ENCODE assay signal across 25 mouse cellular contexts in genomic region chr2:62352035-62352434, GRCm38 (mm10). TPM values are rescaled to one million over a fixed set of nuclear protein-coding genes. Genes with fewer than 3 reads are reported as not detected.
DNase-seq lines count a peak whose midpoint lies in the region; ATAC-seq lines count a peak whose summit lies in the region.
"Had no signal": no experiment of that assay in that cellular context is flagged by ENCODE, and none has a peak within 500 bp of the region (broad histone marks: within the 10 kb centered on the region; RNA-seq: fewer than 3 reads in every experiment).

No protein-coding gene starts in this region.

- no peaks in the 10 kb centered on the region for H3K36me3 ChIP-seq in midbrain, embryonic 16.5 days (ENCODE audit: control insufficient read depth, insufficient read depth, low read length)
- H3K36me3 ChIP-seq: embryonic facial prominence, embryonic 13.5 days; forebrain, embryonic 10.5 days; limb, embryonic 13.5 days; lung, embryonic 15.5 days had no signal

- H3K9me3 ChIP-seq in midbrain, embryonic 16.5 days (replicated peaks; ENCODE audit: control insufficient read depth, low read length, poor library complexity, severe bottlenecking) = no peaks in the 10 kb centered on the region
- H3K9me3 ChIP-seq: embryonic facial prominence, embryonic 13.5 days; forebrain, embryonic 10.5 days; limb, embryonic 13.5 days; lung, embryonic 15.5 days had no signal

- H3K27me3 ChIP-seq in midbrain, embryonic 16.5 days (ENCODE audit: control insufficient read depth, insufficient read depth, low read depth, low read length) = no peaks in the 10 kb centered on the region
- H3K27me3 ChIP-seq: embryonic facial prominence, embryonic 13.5 days; limb, embryonic 13.5 days; lung, embryonic 15.5 days had no signal

- no peak overlapping the region for H3K4me2 ChIP-seq in midbrain, embryonic 16.5 days (ENCODE audit: low read length)
- H3K4me2 ChIP-seq: embryonic facial prominence, embryonic 13.5 days; limb, embryonic 13.5 days; liver, embryonic 11.5 days; lung, embryonic 15.5 days; midbrain, embryonic 11.5 days had no signal

- H3K27ac ChIP-seq in midbrain, embryonic 16.5 days (ENCODE audit: low read length) = no peak overlapping the region
- H3K27ac ChIP-seq: embryonic facial prominence, embryonic 13.5 days; forebrain, embryonic 10.5 days; limb, embryonic 13.5 days; lung, embryonic 15.5 days had no signal

- H3K9ac ChIP-seq in midbrain, embryonic 16.5 days (ENCODE audit: low read depth, low read length) = no peak overlapping the region
- H3K9ac ChIP-seq: embryonic facial prominence, embryonic 13.5 days; limb, embryonic 13.5 days; lung, embryonic 15.5 days had no signal

- no peak for ATAC-seq in midbrain, embryonic 16.5 days
- ATAC-seq: forebrain, embryonic 16.5 days; hindbrain, embryonic 16.5 days; intestine, postnatal 0 days had no signal

- no peaks in the 10 kb centered on the region for H3K4me1 ChIP-seq in midbrain, embryonic 16.5 days (ENCODE audit: control insufficient read depth, insufficient read depth, low read length)
- H3K4me1 ChIP-seq: embryonic facial prominence, embryonic 13.5 days; limb, embryonic 13.5 days; lung, embryonic 15.5 days had no signal

- WGBS in midbrain, embryonic 16.5 days = 83% methylated on average over 3 of the region's 3 CpGs

- H3K4me3 ChIP-seq in midbrain, embryonic 16.5 days (ENCODE audit: low read depth, low read length) = no peak overlapping the region
- H3K4me3 ChIP-seq: embryonic facial prominence, embryonic 13.5 days; forebrain, embryonic 10.5 days; limb, embryonic 13.5 days; lung, embryonic 15.5 days had no signal

- peak; percentile 85 for DNase-seq in CD4-positive, CD25-positive, alpha-beta regulatory T cell, adult 2 months (ENCODE audit: low read depth, low spot score)
- DNase-seq in T-cell, adult 2 months (ENCODE audit: low spot score) = peak; percentile 82
- peak; percentile 87 for DNase-seq in naive thymus-derived CD4-positive, alpha-beta T cell, adult 2 months (ENCODE audit: low read depth)
- peak; percentile 60 for DNase-seq in thymus, postnatal 14 days
- DNase-seq in urinary bladder, postnatal 10 days (ENCODE audit: low spot score) = no peak
- DNase-seq in cerebellum, postnatal 4 days (ENCODE audit: low spot score in 2 of 2) = no peak
- DNase-seq: adrenal gland, postnatal 10 days; cerebellum, adult 8-10 months; cerebellum, postnatal 25 days; gastrocnemius, postnatal 14 days; heart, postnatal 14 days; kidney, adult 9 months; kidney, postnatal 10 days; right cerebral cortex, postnatal 25 days had no signal

RNA-seq across cellular contexts. Expression of gene Dpp4, which starts 60.0 kb away (rescaled TPM):
- polyA plus RNA-seq in midbrain, embryonic 16.5 days (2015; fragmentation: Nextera tagmentation; extraction: Ambion mirVana) = 1.3 and 2.0 TPM in 2 replicates
- polyA plus RNA-seq: C2C12 had no signal

Comparison
In these comparisons a context has a peak if more than half of its experiments do, and no peak if none do; other contexts are left out.
1. DNase-seq: peak in CD4-positive, CD25-positive, alpha-beta regulatory T cell, adult 2 months (single experiment), T-cell, adult 2 months (single experiment), naive thymus-derived CD4-positive, alpha-beta T cell, adult 2 months (single experiment) and thymus, postnatal 14 days (single experiment); none in urinary bladder, postnatal 10 days (single experiment) and cerebellum, postnatal 4 days (0 of 2).